Mouse (Mus musculus): Measurements from ENCODE around the gene Pdcd4.
"Not testable (repeated sequence)": the region's sequence is repeated elsewhere in the genome, so short reads cannot be mapped to it uniquely, and the experiment has no call there.

The Pdcd4 gene

GRCm38 (mm10) chr19:53945171-53946042, 53.4 kb downstream of the Pdcd4 start:
- DNase-seq (ENCODE audit: low read depth, low spot score), result peak; percentile 66

GRCm38 (mm10) chr19:53957513-53957912, 65.5 kb downstream of the Pdcd4 start:
- no peak for DNase-seq (ENCODE audit: low read depth, low spot score)

- no peak for DNase-seq (ENCODE audit: low read depth, low spot score)
Measured at GRCm38 (mm10) chr19:53962511-53962910, 70.5 kb downstream of the Pdcd4 start.

- DNase-seq (ENCODE audit: low read depth, low spot score), result not testable (repeated sequence)
Measured at GRCm38 (mm10) chr19:53964347-53964746, 72.3 kb downstream of the Pdcd4 start.

- no peak for DNase-seq (ENCODE audit: low read depth, low spot score)
Measured at GRCm38 (mm10) chr19:53964910-53965633, 73.0 kb downstream of the Pdcd4 start.

- DNase-seq (ENCODE audit: low read depth, low spot score), result no peak
Measured at GRCm38 (mm10) chr19:53969226-53969625, 77.2 kb downstream of the Pdcd4 start.

GRCm38 (mm10) chr19:53971938-53972337, 79.9 kb downstream of the Pdcd4 start:
- DNase-seq (ENCODE audit: low read depth, low spot score), result no peak

- DNase-seq (ENCODE audit: low read depth, low spot score), result no peak
Measured at GRCm38 (mm10) chr19:53973656-53974055, 81.6 kb downstream of the Pdcd4 start.
